Mouse (Mus musculus) Patski (cell line): ENCODE measurements around the gene 1700013G24Rik. TPM values are rescaled to one million over a fixed set of nuclear protein-coding genes. Genes with fewer than 3 reads are reported as not detected.

ENCODE experiments used
- ATAC-seq: fragments of 100-300 bp; one replicate; pipeline ENCODE4 v1.8.0; 2021
- CTCF ChIA-PET: fragments of 350-600 bp; sonication (Branson Sonifier 250); formaldehyde crosslinking; loops from one replicate; lab custom pipeline; 2022; ENCODE audit warnings: inconsistent platforms; lab: Charles Lee
- POLR2A ChIA-PET: fragments of 350-600 bp; sonication (Branson Sonifier 250); formaldehyde crosslinking; loops from one replicate; lab custom pipeline; 2022; ENCODE audit warnings: antibody characterized with exemption, inconsistent platforms; lab: Charles Lee
- DNase-seq: peaks from one replicate; pipeline ENCODE4 v3.0.0-alpha.2; 2011; ENCODE audit warnings: low read depth, low spot score
- H3K27me3 ChIP-seq: fragments of 371-371 bp; one replicate; pipeline ENCODE4 v1.5.1; 2021
- CTCF ChIP-seq: fragments of 100-300 bp; IDR thresholded peaks from one replicate; pipeline ENCODE4 v1.5.1; 2021
- in situ Hi-C: fragments of 300-500 bp; cut with MboI; formaldehyde crosslinking; loops from 3 replicates; pipeline ENCODE4 v1.11.1; 2018; ENCODE audit warnings: low pct_unique_long_range_greater_than_20kb, mixed read lengths
- polyA plus RNA-seq: library from polyadenylated mRNA; unstranded; gene quantifications from one replicate; pipeline ENCODE4 v1.2.3, GENCODE M21; 2021

1700013G24Rik gene
- polyA plus RNA-seq, 1 experiment from 2014 or later = not detected

DNA sequence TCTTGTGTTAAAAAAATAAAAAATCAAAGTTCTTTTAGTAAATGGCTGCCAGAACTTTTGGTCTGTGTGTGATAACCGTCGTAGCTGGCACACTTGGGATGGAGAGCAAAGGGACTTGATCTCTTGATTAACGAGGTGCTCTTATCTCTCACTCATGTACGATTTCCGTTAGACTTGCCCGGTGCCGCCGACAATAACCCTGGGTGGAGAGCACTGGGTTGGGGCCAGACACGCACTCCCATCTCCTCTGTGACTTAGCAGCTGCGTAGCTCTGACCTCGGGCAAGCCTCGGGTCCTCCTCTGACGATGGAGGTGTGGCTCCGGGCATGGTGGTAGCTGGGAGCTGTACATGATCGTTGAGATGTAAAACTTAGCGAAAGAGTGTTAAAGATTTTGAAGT is 30.8 kb downstream of the 1700013G24Rik start:
- CTCF ChIA-PET = no interaction called here
- POLR2A ChIA-PET = no interaction called here
- no peaks in the 10 kb centered on the region for H3K27me3 ChIP-seq
- DNase-seq = no peak
- in situ Hi-C loops = no loop called here
- no peak for TF ChIP-seq CTCF
- ATAC-seq = no peak

DNA sequence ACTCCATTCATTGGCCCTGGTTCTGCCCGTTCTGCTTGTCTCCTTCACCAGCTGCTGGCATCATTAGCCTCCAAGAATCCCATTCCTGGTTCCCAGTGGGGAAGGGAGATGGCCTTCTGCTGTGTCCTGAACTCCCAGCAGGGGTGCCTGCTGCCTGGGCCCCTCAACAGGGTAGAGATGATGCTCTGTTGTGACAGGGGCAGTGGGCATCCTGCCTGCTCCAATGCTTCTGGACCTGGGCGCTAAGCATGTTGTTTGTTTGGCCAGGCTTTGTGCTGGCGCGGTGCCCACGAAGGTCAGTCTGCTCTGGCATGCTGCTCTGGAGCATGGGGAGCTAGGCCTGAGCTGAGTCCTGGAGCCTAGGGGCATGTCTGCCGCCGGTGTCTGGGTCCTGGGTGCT is 31.5 kb downstream of the 1700013G24Rik start:
- in situ Hi-C loops = no loop called here
- DNase-seq = no peak
- ChIA-PET POLR2A (no interaction called here), CTCF (interaction anchor here (1.0 kb wide), 1 partner anchor 11 kb away, joined by 3 read pairs; no protein-coding TSS in a partner anchor)
- H3K27me3 ChIP-seq = no peaks in the 10 kb centered on the region
- no peak for ATAC-seq
- no peak for TF ChIP-seq CTCF

DNA sequence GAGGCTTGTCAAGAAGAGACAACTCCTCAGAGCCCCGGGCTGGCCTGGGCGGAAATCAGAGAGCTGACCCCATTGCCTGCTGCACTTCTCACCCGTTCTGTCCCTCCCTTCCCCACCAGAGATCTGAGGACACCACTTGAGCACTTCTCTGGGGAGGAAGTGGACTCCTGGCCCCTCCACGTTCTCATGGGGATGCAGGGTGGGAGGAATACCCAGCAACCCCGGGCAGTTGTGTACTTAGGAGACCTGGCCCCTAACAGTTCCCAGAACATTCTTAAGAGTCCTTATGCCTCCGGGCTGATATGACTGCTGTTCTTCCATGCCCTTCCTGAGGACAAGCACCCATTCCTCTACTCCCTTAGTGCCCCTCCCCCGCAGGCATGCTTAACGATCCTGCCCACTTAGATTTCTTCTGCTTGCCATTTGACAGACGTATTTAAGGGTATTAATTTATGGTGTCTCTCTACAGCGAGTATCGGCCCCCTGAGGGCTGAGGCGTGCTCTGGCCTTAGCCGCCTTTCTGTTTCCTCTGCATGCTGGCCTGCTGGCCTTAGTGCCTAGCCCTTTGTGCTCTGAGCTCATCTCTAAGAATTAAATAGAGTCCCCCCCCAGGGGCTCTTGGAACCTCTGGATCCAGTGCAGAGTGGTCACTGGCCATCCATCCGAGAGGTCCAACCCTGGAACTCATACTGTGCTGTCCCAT is 32.3 kb downstream of the 1700013G24Rik start:
- POLR2A ChIA-PET = no interaction called here
- DNase-seq (no peak), ATAC-seq (no peak)
- H3K27me3 ChIP-seq = no peaks in the 10 kb centered on the region
- TF ChIP-seq CTCF = no peak
- in situ Hi-C loops = no loop called here
- CTCF ChIA-PET = interaction anchor here (1.0 kb wide), 1 partner anchor 10 kb away, joined by 3 read pairs; no protein-coding TSS in a partner anchor

DNA sequence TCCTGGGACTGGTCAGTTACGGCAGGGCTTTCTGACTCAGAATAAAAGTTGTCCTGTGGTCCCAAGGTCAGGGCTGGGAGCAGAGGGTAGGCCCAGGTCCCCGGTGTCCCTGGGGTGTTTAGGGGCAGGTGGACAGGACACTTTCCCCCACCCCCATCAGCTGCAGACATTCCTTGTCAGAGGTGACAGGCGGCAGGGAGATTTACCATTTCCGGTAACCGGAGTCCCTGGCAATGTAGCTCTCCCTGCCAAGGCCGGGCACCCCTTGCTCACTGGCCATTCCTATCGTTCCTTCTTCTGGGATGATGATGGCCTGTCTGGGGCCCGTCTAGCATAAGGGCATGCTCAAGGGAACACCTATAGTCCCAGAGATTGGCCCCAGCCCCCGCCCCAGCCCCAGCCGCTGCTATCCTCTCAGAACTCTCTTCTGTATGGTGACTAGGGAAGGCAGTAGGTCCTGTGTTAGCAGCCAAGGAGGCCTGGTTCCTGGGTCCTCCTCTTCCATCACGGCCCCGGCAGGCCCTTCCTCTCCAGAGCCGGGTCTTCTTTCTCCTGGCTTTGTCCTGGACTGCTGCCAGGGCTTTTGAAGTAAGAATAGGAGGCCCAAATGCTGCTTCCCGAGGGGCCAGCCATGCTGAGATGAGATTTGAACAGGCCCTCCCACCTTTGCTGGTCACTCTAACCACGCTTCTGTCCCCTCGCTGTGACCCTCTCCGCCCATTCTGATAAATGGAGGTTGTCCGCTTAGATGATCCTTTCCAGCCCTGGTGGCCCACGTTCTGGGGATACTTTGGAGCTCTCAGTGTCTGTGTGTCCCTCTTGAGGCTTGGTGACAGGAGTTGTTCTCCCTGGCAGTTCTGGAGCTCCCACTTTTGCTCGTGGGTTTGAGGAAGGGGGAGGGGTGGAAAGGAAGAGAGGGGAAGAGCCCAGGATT is 33.3 kb downstream of the 1700013G24Rik start:
- ATAC-seq (no peak), DNase-seq (no peak)
- ChIA-PET CTCF (interaction anchor here (0.8 kb wide), 1 partner anchor 13 kb away, joined by 3 read pairs; no protein-coding TSS in a partner anchor), POLR2A (no interaction called here)
- in situ Hi-C loops = no loop called here
- TF ChIP-seq CTCF = no peak
- no peaks in the 10 kb centered on the region for H3K27me3 ChIP-seq

DNA sequence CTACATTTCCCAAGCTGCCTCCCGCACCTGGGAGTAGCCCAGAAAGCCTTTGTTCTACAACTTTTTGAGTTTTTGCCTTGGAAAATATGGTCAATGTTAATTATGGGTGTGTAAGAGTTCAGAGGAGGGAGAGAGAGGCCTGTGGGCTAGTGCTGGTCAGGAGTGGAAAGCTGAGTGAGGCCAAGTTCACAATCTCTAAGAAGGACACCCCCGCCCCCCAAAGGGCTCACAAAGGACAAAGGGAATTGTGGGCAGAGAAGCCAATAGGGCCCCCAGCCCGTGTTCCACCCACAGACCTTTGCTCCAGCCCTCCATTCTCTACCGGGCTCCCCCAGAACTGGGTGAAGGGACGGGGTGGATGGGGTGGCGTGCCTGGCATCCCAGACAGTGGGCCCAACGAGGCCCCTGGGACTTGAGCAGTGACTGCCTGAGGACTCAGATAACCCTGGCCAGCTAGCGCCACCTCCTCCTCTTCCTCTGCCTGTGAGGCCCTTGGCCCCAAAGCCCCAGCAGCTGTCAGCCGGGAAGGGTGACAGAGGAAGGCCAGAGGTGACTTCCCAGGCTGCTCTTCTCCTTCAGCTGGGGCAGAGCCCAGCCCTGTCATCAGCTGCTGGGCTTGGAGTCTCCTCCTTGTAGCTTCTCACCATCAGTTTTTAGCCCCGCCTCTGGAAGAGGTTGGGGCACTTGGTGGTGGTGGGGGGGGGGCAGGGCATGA is 34.4 kb downstream of the 1700013G24Rik start:
- in situ Hi-C loops = no loop called here
- no peak for ATAC-seq
- CTCF ChIA-PET = interaction anchor here (1.7 to 2.1 kb wide), 2 partner anchors 10 to 44 kb away, joined by 5 to 12 read pairs; no protein-coding TSS in a partner anchor
- POLR2A ChIA-PET = interaction anchor here (1.0 to 1.5 kb wide), 2 partner anchors 10 to 11 kb away, joined by 3 to 5 read pairs; no protein-coding TSS in a partner anchor
- DNase-seq = no peak
- no peaks in the 10 kb centered on the region for H3K27me3 ChIP-seq
- TF ChIP-seq CTCF = no peak

DNA sequence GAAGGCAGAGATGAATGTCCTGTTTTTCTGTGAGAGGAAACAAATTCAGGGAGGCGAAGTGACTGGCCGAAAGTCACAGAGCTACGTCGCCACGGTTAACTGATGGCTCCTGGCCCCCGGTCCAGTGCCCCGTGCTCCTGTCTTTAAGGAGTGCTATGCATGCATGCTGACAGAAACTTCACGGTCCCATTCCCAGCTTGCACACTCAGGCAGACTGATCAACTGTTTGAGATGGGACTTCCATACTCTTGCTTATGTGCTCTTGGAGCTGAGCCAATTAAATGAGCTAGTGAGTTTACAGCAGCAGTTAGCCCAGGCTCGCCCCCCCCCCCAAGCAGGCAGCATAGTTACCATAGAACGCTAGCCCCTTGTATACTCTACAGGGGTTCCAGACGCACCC is 35.0 kb downstream of the 1700013G24Rik start:
- POLR2A ChIA-PET = interaction anchor here (1.0 to 1.5 kb wide), 3 partner anchors 10 to 17 kb away, joined by 3 to 5 read pairs (median 3); no protein-coding TSS in a partner anchor
- in situ Hi-C loops = no loop called here
- no peak for ATAC-seq
- no peaks in the 10 kb centered on the region for H3K27me3 ChIP-seq
- DNase-seq = no peak
- CTCF ChIA-PET = interaction anchor here (1.7 to 2.1 kb wide), 2 partner anchors 11 to 44 kb away, joined by 5 to 12 read pairs; no protein-coding TSS in a partner anchor
- no peak for TF ChIP-seq CTCF

DNA sequence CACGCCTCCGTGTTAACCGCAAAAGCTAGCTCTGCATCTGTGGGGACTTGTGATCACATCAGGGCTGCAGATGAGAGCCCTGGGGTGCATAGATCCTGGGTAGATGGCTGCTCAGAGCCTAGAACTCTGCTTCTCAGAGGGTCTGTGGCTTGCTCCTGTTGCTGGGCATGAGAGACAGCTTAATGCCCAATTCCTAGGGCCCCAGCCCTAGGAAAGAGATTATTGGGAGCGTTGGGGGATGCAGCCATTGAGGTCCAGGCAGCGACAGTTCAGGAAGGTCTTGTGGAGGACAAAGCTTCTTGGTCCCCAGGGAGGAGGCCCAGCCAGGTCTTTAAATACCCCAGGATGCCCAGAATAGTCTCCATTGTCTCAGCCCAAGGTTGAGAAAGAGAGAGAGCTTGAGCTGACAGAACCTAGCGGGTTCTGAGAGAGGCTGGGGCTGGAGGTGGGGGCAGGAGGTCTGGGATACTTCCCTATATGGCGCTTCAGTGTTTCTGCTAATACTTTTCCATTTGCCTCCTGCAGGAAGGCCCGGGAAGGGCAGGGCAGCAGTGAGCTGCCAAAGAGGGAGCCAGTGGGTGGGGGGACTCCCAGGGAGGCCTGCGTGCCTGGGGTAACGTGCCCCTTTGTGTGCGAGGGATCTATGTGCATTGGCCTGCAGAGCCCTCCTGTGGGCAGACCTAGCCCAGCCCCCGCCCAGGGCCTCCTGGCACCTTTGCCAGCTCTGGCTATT is 35.7 kb downstream of the 1700013G24Rik start:
- TF ChIP-seq CTCF = no peak
- in situ Hi-C loops = no loop called here
- ATAC-seq (peak; percentile 68), DNase-seq (no peak)
- no peaks in the 10 kb centered on the region for H3K27me3 ChIP-seq
- CTCF ChIA-PET = interaction anchor here (0.7 to 2.1 kb wide), 3 partner anchors 11 to 92 kb away, joined by 3 to 12 read pairs (median 5); no protein-coding TSS in a partner anchor
- POLR2A ChIA-PET = interaction anchor here (0.9 to 1.5 kb wide), 3 partner anchors 9 to 19 kb away, joined by 3 to 5 read pairs (median 4); no protein-coding TSS in a partner anchor

DNA sequence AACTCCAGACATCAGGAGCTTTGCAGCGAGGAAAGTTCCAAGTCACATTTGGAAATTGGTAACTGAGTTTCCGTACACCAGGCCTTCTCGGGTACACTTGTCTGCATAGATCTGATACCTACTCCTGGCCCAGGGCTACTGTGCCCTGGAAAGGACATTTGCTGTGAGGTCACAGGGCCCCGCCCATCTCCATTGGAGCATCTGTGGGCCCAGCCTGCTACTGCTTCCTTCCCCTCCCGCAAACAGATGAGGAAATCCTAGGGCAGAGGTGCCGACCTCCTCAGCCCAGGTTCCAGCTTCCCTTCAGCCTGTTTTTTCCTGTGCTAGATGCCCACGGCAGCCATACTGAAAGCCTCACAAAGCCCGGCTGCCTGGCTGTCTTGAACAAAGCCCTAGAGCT is 36.9 kb downstream of the 1700013G24Rik start:
- ATAC-seq = no peak
- POLR2A ChIA-PET = interaction anchor here (0.6 kb wide), 1 partner anchor 36 kb away, joined by 3 read pairs; no protein-coding TSS in a partner anchor
- TF ChIP-seq CTCF = no peak
- DNase-seq = no peak
- H3K27me3 ChIP-seq = no peaks in the 10 kb centered on the region
- CTCF ChIA-PET = no interaction called here
- in situ Hi-C loops = no loop called here

DNA sequence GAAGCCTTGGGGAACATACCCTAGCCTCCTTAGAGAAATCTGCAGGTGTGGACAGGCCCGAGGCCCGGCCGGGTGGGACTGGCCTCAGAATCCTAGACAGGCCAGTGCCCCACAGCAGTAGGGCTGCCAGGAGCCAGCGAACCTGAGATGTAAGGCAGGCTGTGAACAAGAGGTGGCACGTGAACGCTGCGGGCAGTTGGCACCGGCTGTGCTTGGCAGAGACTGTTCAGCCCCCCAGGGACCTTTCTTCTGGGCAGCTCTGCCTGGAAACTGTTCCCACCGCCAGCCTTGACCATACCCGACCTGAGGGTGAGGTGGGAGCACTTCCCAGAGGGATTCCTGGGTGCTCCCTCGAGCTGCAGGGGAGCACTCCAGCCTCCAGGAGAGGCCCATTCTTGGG is 39.5 kb downstream of the 1700013G24Rik start:
- POLR2A ChIA-PET = interaction anchor here (2.0 kb wide), 1 partner anchor 23 kb away, joined by 4 read pairs; no protein-coding TSS in a partner anchor
- in situ Hi-C loops = no loop called here

More for the DNA sequence above, 39.5 kb downstream of the 1700013G24Rik start:
- DNase-seq = no peak
- no peak for ATAC-seq
- CTCF ChIA-PET = no interaction called here
- TF ChIP-seq CTCF = no peak
- no peaks in the 10 kb centered on the region for H3K27me3 ChIP-seq
